Mouse (Mus musculus) cerebellum, adult 2 months (tissue): Measurements from ENCODE around the gene Gpt2. TPM values are rescaled to one million over a fixed set of nuclear protein-coding genes. Genes with fewer than 3 reads are reported as not detected.
A peak's percentile ranks its signal among the peaks of the same experiment; 100 is the strongest.

Experiments
- DNase-seq, 2 experiments: peaks; one replicate each; pipeline ENCODE4 v3.0.0; 2021
- H3K27ac ChIP-seq: fragments of 200-500 bp; 2 replicates; pipeline ENCODE4 v1.5.1; 2012; ENCODE audit warnings: low read length, control low read depth, inconsistent platforms; ENCODE audit not compliant: insufficient read depth
- H3K27me3 ChIP-seq: fragments of 200-500 bp; 2 replicates; pipeline ENCODE4 v1.6.1; 2012; ENCODE audit warnings: inconsistent platforms, mild to moderate bottlenecking, low read length, moderate library complexity; ENCODE audit not compliant: control insufficient read depth, insufficient read depth
- H3K4me1 ChIP-seq: fragments of 200-500 bp; 2 replicates; pipeline ENCODE4 v1.6.1; 2011; ENCODE audit warnings: low read length; ENCODE audit not compliant: control insufficient read depth, insufficient read depth
- H3K4me3 ChIP-seq: fragments of 200-500 bp; replicated peaks from 2 replicates; pipeline ENCODE3; 2011; ENCODE audit warnings: mild to moderate bottlenecking, low read depth, low read length, control low read depth; ENCODE audit not compliant: insufficient read depth
- CTCF ChIP-seq: fragments of 200-500 bp; IDR thresholded peaks from 2 replicates; pipeline ENCODE4 v1.5.1; 2011; ENCODE audit warnings: low read depth, mild to moderate bottlenecking, control low read depth, low read length, moderate library complexity, borderline replicate concordance; ENCODE audit not compliant: insufficient read depth
- POLR2A ChIP-seq: fragments of 200-500 bp; IDR thresholded peaks from 2 replicates; pipeline ENCODE4 v1.6.1; 2011; ENCODE audit warnings: low read length, control low read depth, borderline replicate concordance; ENCODE audit not compliant: insufficient read depth
- WGBS: fragments of 180-500 bp; shearing (Covaris S2); methylation state at CpG from one replicate; pipeline ENCODE4 v1.1.7; 2018; 5-methylcytosine and 5-hydroxymethylcytosine counted together
- polyA plus RNA-seq: library from polyadenylated mRNA; depleted of rRNA; stranded (reverse); fragments of >200 nt; gene quantifications from 2 replicates; pipeline ENCODE4 v1.2.3, GENCODE M21; 2012

The Gpt2 gene
- polyA plus RNA-seq, 1 experiment, result 40.5 TPM

GRCm38 (mm10) chr8:85473246-85473645 is 19.1 kb upstream of the Gpt2 start:
- no peaks in the 10 kb centered on the region for H3K27me3 ChIP-seq
- WGBS, result 93% methylated on average over 4 of the region's 4 CpGs
- H3K4me1 ChIP-seq, result no peaks in the 10 kb centered on the region
- no peak for DNase-seq
- no peak overlapping the region for H3K27ac ChIP-seq
- no peak overlapping the region for H3K4me3 ChIP-seq
- TF ChIP-seq POLR2A (no peak), CTCF (no peak)

- TF ChIP-seq POLR2A, result no peak
- WGBS, result 91% methylated on average over 3 of the region's 3 CpGs
- Histone ChIP-seq H3K27ac (no peak overlapping the region), H3K4me1 (no peaks in the 10 kb centered on the region), H3K27me3 (no peaks in the 10 kb centered on the region), H3K4me3 (no peak overlapping the region)
- DNase-seq, result no peak
Observed at GRCm38 (mm10) chr8:85474924-85475323, 17.5 kb upstream of the Gpt2 start.

GRCm38 (mm10) chr8:85476970-85477545 is 15.3 kb upstream of the Gpt2 start:
- Histone ChIP-seq H3K4me3 (no peak overlapping the region), H3K27me3 (no peaks in the 10 kb centered on the region), H3K4me1 (0 out of 2 replicates have a peak, but pooled peaks cover 3% of the 10 kb centered on the region), H3K27ac (no peak overlapping the region)
- DNase-seq, result no peak
- TF ChIP-seq POLR2A (no peak), CTCF (no peak)
- 70% methylated on average over 4 of the region's 4 CpGs for WGBS

GRCm38 (mm10) chr8:85478397-85478796 is 14.0 kb upstream of the Gpt2 start:
- H3K4me1 ChIP-seq, result peaks cover 3% of the 10 kb centered on the region; the same call in 1 of the 2 replicates
- TF ChIP-seq CTCF (no peak), POLR2A (no peak)

GRCm38 (mm10) chr8:85479710-85480109 is 12.7 kb upstream of the Gpt2 start:
- WGBS, result 87% methylated on average over 2 of the region's 2 CpGs
- H3K4me1 ChIP-seq, result peaks cover 3% of the 10 kb centered on the region; the same call in 1 of the 2 replicates
- H3K27ac ChIP-seq, result no peak overlapping the region
- no peaks in the 10 kb centered on the region for H3K27me3 ChIP-seq
- H3K4me3 ChIP-seq, result no peak overlapping the region
- TF ChIP-seq CTCF, result no peak
- no peak for TF ChIP-seq POLR2A
- no peak for DNase-seq

More at GRCm38 (mm10) chr8:85478397-85478796, 14.0 kb upstream of the Gpt2 start:
- Histone ChIP-seq H3K27ac (no peak overlapping the region), H3K27me3 (no peaks in the 10 kb centered on the region), H3K4me3 (no peak overlapping the region)
- 88% methylated on average over 2 of the region's 2 CpGs for whole genome bisulfite sequencing
- DNase-seq, result no peak

GRCm38 (mm10) chr8:85481900-85482299 is 10.5 kb upstream of the Gpt2 start:
- peak; percentile 34 for DNase-seq
- Histone ChIP-seq H3K27me3 (no peaks in the 10 kb centered on the region), H3K4me3 (no peak overlapping the region), H3K27ac (no peak overlapping the region), H3K4me1 (peaks cover 3% of the 10 kb centered on the region; the same call in 1 of the 2 replicates)
- 24% methylated on average over 10 of the region's 10 CpGs for WGBS
- TF ChIP-seq CTCF, result no peak
- TF ChIP-seq POLR2A, result no peak

GRCm38 (mm10) chr8:85482427-85482826 is 9.9 kb upstream of the Gpt2 start:
- no peaks in the 10 kb centered on the region for H3K27me3 ChIP-seq
- 25% methylated on average over 6 of the region's 6 CpGs for WGBS
- peaks cover 3% of the 10 kb centered on the region; the same call in 1 of the 2 replicates for H3K4me1 ChIP-seq
- TF ChIP-seq POLR2A (no peak), CTCF (no peak)
- H3K4me3 ChIP-seq, result no peak overlapping the region
- no peak overlapping the region for H3K27ac ChIP-seq
- no peak for DNase-seq

GRCm38 (mm10) chr8:85487906-85488620 is 4.3 kb upstream of the Gpt2 start:
- H3K27ac ChIP-seq, result no peak overlapping the region
- no peak for DNase-seq
- WGBS, result 64% methylated on average over 20 of the region's 20 CpGs
- H3K27me3 ChIP-seq, result no peaks in the 10 kb centered on the region
- no peaks in the 10 kb centered on the region for H3K4me1 ChIP-seq
- no peak overlapping the region for H3K4me3 ChIP-seq
- TF ChIP-seq POLR2A (no peak), CTCF (no peak)
